Mouse (Mus musculus): ENCODE data around the gene Omt2b. TPM values are rescaled to one million over a fixed set of nuclear protein-coding genes. Genes with fewer than 3 reads are reported as not detected.
A peak's percentile ranks its signal among the peaks of the same experiment; 100 is the strongest.
"Not testable (repeated sequence)": the region's sequence is repeated elsewhere in the genome, so short reads cannot be mapped to it uniquely, and the experiment has no call there.

Gene Omt2b
- not detected for total RNA-seq (2021)
- long read RNA-seq, experiment 1: 0 reads
- long read RNA-seq, experiment 2: 0 reads

DNA sequence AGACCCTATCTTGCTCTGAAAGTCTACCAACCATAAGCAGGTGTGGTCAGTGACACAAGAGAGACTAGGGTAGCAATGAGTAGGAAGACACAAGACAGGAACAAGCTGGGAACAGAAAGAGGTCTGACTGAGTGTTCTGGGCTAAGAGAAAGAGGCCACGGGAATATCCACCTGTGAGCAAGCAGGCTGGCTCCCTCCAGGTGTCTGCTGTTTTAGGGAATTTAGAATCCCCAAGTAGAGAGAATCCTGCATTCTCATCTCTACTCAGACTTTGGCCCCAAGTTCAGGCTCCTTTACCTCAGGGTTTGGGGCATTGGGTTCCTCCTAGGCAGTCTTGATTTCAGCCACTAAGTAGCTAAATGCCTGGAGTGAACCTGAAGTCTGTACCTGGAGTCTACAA is at the start of gene Omt2b:
Omt2b (plus strand) TSS at position 301 of the 400 bp plus-strand sequence.
- not testable (repeated sequence) for DNase-seq (ENCODE audit: low spot score in 2 of 2)

DNA sequence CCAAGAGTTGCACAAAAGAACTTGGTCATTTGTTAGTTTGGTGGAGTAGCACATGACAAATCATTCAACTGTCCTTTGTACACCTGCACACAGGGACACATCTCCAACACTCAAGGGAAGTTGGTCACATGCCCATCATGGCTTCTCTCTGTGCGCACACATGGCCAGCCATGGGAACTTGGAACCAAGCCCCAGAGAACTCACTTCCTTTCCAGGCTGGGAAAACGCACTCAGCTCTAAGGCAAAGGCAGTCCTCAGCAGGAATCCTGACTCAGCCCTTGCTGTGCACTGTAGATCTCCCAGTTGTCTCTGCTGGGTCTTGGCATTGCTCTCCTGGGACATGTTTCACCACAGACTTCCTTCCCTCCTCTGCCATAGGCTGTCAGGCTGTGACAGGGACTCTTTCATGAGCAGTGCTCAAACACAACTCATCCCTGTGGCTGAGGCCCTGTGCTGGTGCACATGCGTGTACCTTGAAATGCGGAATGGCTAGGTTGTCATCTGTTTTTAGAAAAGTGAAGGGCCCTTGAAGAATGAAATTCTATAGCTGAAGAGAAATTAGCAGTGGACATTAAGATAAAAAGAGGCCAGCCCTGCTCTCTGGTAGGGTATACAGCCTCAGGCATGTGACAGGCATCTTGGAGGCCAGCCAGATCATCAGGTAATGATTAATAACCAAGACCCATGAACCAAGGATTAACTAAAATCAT is 45.2 kb upstream of the Omt2b start:
- peak in 1 of 2 experiments; percentile 16 for DNase-seq (ENCODE audit: low spot score in 2 of 2)

GRCm38 (mm10) chr9:78289063-78289462 is 38.3 kb upstream of the Omt2b start:
- DNase-seq (ENCODE audit: low spot score in 2 of 2): not testable (repeated sequence)

DNA sequence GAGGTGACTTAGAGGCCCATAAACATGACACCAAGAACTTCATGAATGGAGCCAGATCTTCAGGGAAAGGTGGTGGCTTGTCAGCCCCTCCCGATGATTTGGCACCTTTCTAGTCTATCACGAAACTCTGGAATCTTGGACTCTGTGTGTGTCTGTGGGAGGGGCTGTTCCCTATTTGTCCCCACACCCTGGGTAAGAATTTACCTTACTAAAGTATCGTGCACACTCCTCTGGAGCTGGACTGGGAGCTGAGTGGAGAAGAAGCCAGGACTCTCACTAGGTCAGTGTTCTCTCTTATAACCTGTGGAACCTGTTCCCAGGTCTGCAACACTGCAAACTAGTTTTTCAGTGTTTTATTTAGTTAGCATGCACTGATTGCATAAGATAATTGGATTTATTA is 37.7 kb upstream of the Omt2b start, which contains the start of gene Gm10639:
Gm10639 (plus strand) TSS at position 201 of the 400 bp plus-strand sequence.
- DNase-seq (ENCODE audit: low spot score in 2 of 2): not testable (repeated sequence)

GRCm38 (mm10) chr9:78292462-78292861 is 34.9 kb upstream of the Omt2b start:
- not testable (repeated sequence) for DNase-seq (ENCODE audit: low spot score in 2 of 2)

DNA sequence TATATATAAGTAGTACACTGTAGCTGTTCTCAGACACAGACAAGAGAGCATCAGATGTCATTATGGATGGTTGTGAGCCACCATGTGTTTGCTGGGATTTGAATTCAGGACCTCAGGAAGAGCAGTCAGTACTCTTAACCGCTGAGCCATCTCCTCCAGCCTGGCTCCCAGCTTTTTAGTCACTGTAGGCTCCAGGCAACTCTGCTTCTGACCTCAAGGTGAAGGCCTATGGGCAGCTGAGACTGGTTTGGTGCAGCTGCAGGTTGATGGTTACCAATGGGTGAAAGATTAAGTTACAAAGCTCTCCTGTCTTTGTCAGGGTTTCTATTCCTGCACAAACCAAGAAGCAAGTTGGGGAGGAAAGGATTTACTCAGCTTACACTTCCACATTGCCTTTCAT is 33.7 kb upstream of the Omt2b start:
- DNase-seq (ENCODE audit: low spot score in 2 of 2): not testable (repeated sequence)

GRCm38 (mm10) chr9:78294781-78295180 is 32.6 kb upstream of the Omt2b start:
- not testable (repeated sequence) for DNase-seq (ENCODE audit: low spot score in 2 of 2)

DNA sequence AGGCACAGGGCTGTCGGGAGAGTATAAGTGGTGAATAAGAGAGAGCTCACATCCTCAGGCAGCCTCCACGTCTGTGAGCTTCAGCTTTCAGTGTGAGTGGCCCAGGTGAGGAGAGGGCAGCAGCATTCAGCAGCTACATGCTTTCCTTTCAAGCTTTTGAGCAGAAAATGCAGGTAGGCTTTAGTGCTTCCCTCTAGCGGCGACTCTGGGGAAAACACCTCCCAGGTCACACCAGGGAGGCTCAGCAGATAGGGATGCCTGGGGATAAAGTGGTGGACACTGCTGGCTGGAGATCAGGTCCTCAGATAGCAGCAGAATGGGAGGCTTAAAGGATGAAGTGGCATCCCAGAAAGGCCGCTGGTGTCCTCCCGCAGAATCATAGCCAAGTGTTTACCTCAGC is 31.3 kb upstream of the Omt2b start:
- peak; percentile 20 to 42 for DNase-seq (ENCODE audit: low spot score in 2 of 2)

GRCm38 (mm10) chr9:78298232-78298631 is 29.2 kb upstream of the Omt2b start:
- no peak for DNase-seq (ENCODE audit: low spot score in 2 of 2)

- DNase-seq (ENCODE audit: low spot score in 2 of 2): not testable (repeated sequence)
These were observed 28.2 kb upstream of the Omt2b start for GRCm38 (mm10) chr9:78299143-78299542.

GRCm38 (mm10) chr9:78308122-78308521 is 19.3 kb upstream of the Omt2b start:
- DNase-seq (ENCODE audit: low spot score in 2 of 2): not testable (repeated sequence)

DNA sequence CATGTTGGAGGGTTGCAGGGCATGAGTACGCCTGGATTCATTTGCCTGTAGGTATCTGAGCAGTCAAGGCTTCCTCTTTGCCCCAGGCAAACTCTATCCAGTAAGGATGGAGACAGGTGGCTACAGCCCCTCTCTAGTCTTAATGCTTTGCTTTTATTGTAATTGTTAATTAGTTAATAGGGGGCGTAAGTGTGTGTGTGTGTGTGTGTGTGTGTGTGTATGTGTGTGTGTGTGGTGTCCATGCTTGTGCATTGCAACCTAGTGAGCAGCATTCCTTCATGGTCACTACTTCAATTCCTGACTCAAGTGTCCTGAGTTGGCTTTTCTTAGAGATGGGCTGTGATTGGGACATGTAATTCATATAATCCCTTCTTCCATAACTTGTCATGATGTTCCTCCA is 12.7 kb upstream of the Omt2b start, which contains the start of gene Omt2a:
Omt2a (minus strand) TSS at position 101 of the 400 bp plus-strand sequence.
- no peak for DNase-seq (ENCODE audit: low spot score in 2 of 2)

DNA sequence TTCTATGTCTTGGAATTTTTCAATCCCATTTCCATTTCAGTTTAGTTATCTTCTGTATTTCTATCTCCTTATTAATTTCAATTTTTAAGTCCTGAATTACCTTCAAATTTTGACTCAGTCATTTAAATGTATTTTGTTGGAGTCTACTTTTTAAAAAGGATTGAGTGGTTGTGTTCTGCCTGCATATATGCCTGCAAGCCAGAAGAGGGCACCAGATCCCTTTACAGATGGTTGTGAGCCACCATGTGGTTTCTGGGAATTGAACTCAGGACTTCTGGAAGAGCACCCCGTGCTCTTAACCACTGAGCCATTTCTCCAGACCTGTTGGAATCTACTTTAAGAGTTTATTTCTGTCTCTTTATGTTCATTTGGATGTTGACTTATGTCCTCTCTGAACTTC is 7.9 kb upstream of the Omt2b start:
- no peak for DNase-seq (ENCODE audit: low spot score in 2 of 2)

- not testable (repeated sequence) for DNase-seq (ENCODE audit: low spot score in 2 of 2)
These were observed 9.7 kb downstream of the Omt2b start for GRCm38 (mm10) chr9:78337050-78337449.

DNA sequence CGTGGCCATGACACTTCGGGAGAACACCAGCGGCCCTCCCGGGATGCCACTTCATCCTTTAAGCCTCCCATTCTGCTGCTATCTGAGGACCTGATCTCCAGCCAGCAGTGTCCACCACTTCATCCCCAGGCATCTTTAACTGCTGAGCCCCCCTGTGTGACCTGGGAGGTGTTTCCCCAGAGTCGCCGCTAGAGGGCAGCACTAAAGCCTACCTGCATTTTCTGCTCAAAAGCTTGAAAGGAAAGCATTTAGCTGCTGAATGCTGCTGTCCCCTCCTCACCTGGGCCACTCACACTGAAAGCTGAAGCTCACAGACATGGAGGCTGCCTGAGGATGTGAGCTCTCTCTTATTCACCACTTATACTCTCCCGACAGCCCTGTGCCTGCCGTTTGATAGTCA is 12.9 kb downstream of the Omt2b start:
- DNase-seq (ENCODE audit: low spot score in 2 of 2): peak; percentile 55 to 57

GRCm38 (mm10) chr9:78342494-78342893 is 15.1 kb downstream of the Omt2b start:
- not testable (repeated sequence) for DNase-seq (ENCODE audit: low spot score in 2 of 2)

GRCm38 (mm10) chr9:78343055-78343454 is 15.7 kb downstream of the Omt2b start:
- DNase-seq (ENCODE audit: low spot score in 2 of 2): not testable (repeated sequence)

DNA sequence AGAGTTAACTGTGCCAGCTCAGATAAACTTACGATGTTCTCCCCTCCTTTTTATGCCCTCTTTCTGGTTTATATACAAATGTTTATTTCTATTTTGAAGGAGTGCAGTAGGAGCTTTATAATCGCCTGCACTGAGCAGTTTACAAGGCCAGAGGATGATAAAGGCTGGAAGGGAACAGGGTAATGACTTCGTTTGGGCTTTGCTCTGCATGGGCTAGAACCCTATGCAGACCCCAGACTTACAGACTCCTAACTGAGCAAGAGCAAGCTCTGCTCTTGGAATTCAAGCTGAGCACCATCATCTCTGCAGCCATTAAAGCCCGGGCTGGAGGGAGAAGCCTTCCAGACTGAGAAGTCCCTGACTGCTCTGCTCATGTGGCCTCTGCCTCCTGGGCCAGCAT is 17.8 kb downstream of the Omt2b start:
- DNase-seq (ENCODE audit: low spot score in 2 of 2): not testable (repeated sequence)

GRCm38 (mm10) chr9:78347004-78347403 is 19.6 kb downstream of the Omt2b start:
- DNase-seq (ENCODE audit: low spot score in 2 of 2): no peak

DNA sequence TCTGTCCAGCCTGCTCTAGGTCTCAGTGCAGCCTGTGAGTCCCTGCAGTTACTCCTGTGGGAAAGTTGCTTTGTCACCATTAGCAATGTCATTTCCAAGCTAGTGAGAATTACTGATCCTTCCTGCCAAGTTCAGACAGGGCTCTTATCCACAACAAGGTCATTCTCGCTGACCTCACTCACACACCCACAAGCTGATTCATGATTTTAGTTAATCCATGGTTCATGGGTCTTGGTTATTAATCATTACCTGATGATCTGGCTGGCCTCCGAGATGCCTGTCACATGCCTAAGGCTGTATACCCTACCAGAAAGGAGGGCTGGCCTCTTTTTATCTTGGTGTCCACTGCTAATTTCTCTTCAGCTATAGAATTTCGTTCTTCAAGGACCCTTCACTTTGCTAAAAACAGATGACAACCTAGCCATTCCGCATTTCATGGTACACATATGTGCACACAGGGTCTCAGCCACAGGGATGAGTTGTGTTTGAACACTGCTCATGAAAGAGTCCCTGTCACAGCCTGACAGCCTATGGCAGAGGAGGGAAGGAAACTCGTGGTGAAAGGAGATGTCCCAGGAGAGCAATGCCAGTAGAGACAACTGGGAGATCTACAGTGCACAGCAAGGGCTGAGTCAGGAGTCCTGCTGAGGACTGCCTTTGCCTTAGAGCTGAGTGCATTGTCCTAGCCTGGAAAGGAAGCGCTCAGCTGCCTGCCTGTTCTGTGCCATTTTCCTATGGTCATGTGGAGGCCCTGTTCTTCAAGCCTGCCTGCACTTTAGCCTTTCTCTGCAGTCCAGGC is 21.0 kb downstream of the Omt2b start:
- peak in 1 of 2 experiments; percentile 38 for DNase-seq (ENCODE audit: low spot score in 2 of 2)

DNA sequence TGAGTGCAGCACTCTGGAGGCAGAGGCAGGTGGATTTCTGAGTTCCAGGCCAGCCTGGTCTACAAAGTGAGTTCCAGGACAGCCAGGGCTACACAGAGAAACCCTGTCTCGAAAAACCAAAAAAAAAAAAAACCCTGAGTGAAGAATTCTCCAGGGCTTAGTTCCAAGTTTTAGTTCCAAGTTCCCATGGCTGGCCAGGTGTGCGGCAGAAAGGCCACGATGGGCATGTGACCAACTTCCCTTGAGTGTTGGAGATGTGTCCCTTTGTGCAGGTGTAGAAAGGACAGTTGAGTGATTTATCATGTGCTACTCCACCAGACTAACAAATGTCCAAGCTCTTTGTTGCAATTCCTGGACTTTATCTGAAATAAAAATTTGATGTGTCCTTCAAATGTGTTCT is 21.8 kb downstream of the Omt2b start:
- not testable (repeated sequence) for DNase-seq (ENCODE audit: low spot score in 2 of 2)

DNA sequence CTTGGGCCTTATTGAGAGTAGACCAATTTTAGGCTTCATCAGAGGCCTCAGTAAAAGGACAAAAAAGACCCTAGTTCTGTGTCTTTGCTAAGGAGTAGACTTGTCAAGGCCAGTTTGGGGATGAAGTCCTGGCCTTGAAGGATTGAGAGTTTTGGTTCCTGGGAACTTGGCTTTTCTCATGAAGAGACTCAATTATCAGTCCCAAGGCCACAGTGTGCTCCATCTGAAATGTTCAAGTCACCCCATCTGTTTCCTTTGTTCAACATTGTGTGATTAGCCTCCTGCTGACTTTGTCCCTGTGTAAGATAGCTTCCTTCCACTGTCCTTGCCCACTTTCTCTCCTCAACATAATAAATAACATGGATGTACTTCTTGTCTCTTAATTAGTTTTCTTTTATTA is 22.6 kb downstream of the Omt2b start:
- not testable (repeated sequence) for DNase-seq (ENCODE audit: low spot score in 2 of 2)

Data from adrenal gland, adult 18-20 months (tissue).